8 mouse cellular contexts compared by ENCODE assay signal in genomic region chr12:109436367-109436807, GRCm38 (mm10). TPM values are rescaled to one million over a fixed set of nuclear protein-coding genes. Genes with fewer than 3 reads are reported as not detected.
A peak's percentile ranks its signal among the peaks of the same experiment; 100 is the strongest.
DNase-seq lines count a peak whose midpoint lies in the region; ATAC-seq and TF ChIP-seq lines count a peak whose summit lies in the region.

No protein-coding gene starts in this region.

- ATAC-seq in midbrain, embryonic 13.5 days, result 0 out of 2 replicates have a peak, but pooled peaks have one; percentile 41

- H3K9ac ChIP-seq in midbrain, embryonic 13.5 days (replicated peaks), result peak overlapping the region; percentile 36; the same call in 1 of the 2 replicates

- peaks cover 55% of the 10 kb centered on the region for H3K27me3 ChIP-seq in midbrain, embryonic 13.5 days

- H3K9me3 ChIP-seq in midbrain, embryonic 13.5 days, result no peaks in the 10 kb centered on the region

- H3K27ac ChIP-seq in midbrain, embryonic 13.5 days, result no peak overlapping the region

- 0 out of 2 replicates have a peak overlapping the region, but pooled peaks have one; percentile 9 for H3K4me2 ChIP-seq in midbrain, embryonic 13.5 days (replicated peaks)

- peak; percentile 21 for DNase-seq in kidney, adult 9 months
- DNase-seq in kidney, adult 18-20 months, result no peak
- no peak for DNase-seq in brain, embryonic 14.5 days (ENCODE audit: low read depth)
- DNase-seq in gastrocnemius, postnatal 36 days, result peak; percentile 62 to 68
- peak; percentile 17 to 63 for DNase-seq in kidney, postnatal 36 days
- no peak for DNase-seq in spleen, adult 18-20 months
- DNase-seq in right cerebral cortex, postnatal 36 days (ENCODE audit: low spot score in 2 of 2), result no peak

- intact Hi-C loops in gastrocnemius, postnatal 36 days (cut with DNase I), result loop anchor here (5.0 to 10.0 kb wide), 2 partner anchors 171 to 258 kb away; no protein-coding TSS in a partner anchor

- TF ChIP-seq CTCF in brain, embryonic 14.5 days (IDR thresholded peaks at IDR 0.05; ENCODE audit: borderline replicate concordance, extremely low read depth, insufficient read depth, insufficient read length), result peak; percentile 50; the same call in 1 of the 2 replicates

- H3K36me3 ChIP-seq in midbrain, embryonic 13.5 days, result no peaks in the 10 kb centered on the region

- H3K4me1 ChIP-seq in midbrain, embryonic 13.5 days (replicated peaks), result peaks cover 45% of the 10 kb centered on the region

- no peak overlapping the region for H3K4me3 ChIP-seq in midbrain, embryonic 13.5 days (replicated peaks)

- WGBS in midbrain, embryonic 13.5 days, result 13% methylated on average over 10 of the region's 10 CpGs

- no peak for TF ChIP-seq POLR2A in brain, embryonic 14.5 days (IDR thresholded peaks at IDR 0.05; ENCODE audit: borderline replicate concordance, extremely low read depth, insufficient read depth, insufficient read length, poor library complexity, severe bottlenecking)

RNA-seq across cellular contexts. Expression of gene Dlk1, which starts 16.2 kb away (rescaled TPM):
- polyA plus RNA-seq in brain, embryonic 14.5 days (2012; rRNA removed), result 303 and 331 TPM in 2 replicates
- total RNA-seq in gastrocnemius, postnatal 36 days (2021), result 1 to 10 TPM; 3.6 to 5.8 TPM
- polyA plus RNA-seq in midbrain, embryonic 13.5 days (2015; fragmentation: Nextera tagmentation; extraction: Ambion mirVana), result 117 and 118 TPM in 2 replicates

Comparison
In these comparisons a context has a peak if more than half of its experiments do, and no peak if none do; other contexts are left out.
1. DNase-seq: peak in kidney, adult 9 months (single experiment), gastrocnemius, postnatal 36 days (2 of 2) and kidney, postnatal 36 days (2 of 2); none in kidney, adult 18-20 months (single experiment), brain, embryonic 14.5 days (single experiment), spleen, adult 18-20 months (0 of 2) and right cerebral cortex, postnatal 36 days (0 of 2).